Mouse (Mus musculus): ENCODE measurements around the gene Ppp1r32.

Ppp1r32 gene

DNA sequence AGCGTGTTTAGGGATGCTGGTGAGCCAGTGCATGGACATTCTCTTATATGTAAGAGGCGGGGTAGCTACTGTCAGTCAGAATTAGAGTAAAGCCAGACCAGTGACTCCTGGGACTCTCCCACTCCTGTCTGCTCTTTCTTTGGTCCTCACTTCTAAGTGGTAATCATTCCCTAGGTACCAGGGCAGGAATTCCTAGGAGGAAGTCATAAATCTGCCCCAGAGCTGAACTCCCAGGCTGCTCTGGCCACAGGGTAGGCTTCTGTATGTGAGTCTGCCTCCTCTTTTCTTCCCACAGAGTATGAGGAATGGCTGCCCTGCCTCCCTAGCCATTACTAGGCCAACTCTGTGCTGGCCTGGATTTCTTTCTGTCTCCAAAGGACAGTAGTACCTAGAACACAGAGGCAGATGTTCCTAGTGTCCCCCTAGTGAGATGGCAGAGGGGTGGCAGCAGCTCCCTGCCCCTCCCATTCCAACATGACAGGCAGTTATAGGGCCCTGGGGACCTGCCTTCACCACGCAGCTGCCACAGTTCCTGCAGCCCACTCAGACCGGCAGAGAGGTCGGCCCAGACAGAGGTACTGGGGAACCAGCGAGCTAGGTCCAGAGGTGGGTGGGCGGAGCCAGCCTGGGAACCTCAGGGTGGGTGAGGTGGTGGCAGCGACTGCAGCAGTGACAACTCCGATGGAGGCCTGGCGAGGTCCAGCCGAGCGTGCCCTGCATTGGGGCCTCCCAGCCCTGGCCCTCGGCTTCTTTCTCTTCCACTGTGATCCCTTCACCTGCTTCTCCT, 57.1 kb downstream of the Ppp1r32 start:
- in situ Hi-C loops (cut with MboI, MseI): no loop called here

GRCm38 (mm10) chr19:10424751-10425150, 58.0 kb downstream of the Ppp1r32 start:
- in situ Hi-C loops (cut with MboI, MseI): no loop called here
